Mouse (Mus musculus): ENCODE results near the gene Vezf1. TPM values are rescaled to one million over a fixed set of nuclear protein-coding genes. Genes with fewer than 3 reads are reported as not detected.

Vezf1 gene
- total and polyA plus RNA-seq, 3 experiments: 8.0 to 20.8 TPM; not detected in 1

DNA sequence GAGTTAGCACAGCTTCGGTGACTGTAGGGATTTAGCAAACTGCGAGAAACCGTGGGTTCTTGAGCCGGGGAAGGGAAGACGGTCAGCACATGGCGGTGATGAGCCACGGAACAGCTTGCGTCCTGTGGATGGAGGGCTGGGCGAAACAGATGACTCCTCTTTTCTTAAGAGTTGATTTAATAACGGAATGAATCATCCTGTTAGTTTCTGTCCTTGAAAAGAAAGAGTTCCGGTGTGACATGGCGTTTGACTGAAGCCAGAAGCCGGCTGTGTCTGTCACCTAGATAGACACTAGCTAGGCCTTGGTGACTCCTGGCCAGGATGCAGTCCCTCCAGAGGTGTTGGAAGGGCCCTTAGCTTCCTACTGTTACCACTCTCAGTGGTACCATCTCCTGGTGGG is 44.0 kb downstream of the Vezf1 start:
- H3K79me2 ChIP-seq (ENCODE audit: control insufficient read depth, insufficient read depth, low read length, poor library complexity): no peaks in the 10 kb centered on the region
- H3K4me3 ChIP-seq (ENCODE audit: control insufficient read depth in 1 of 2, insufficient read depth in 1 of 2, low read depth in 2 of 2, low read length in 2 of 2): no peak overlapping the region
- no peaks in the 10 kb centered on the region for H3K9me3 ChIP-seq (replicated peaks; ENCODE audit: insufficient read depth, low read length)
- no peak overlapping the region for H3K9ac ChIP-seq (ENCODE audit: control insufficient read depth, low read depth, low read length, poor library complexity, severe bottlenecking)
- TF ChIP-seq MAZ (IDR thresholded peaks at IDR 0.05; ENCODE audit: low read depth, low read length) (no peak), USF2 (IDR thresholded peaks at IDR 0.05; ENCODE audit: borderline replicate concordance in 1 of 2, insufficient read depth in 1 of 2, low read depth in 1 of 2, low read length in 2 of 2) (no peak), JUND (IDR thresholded peaks at IDR 0.05; ENCODE audit: low read depth, low read length) (no peak), BHLHE40 (IDR thresholded peaks at IDR 0.05; ENCODE audit: borderline replicate concordance, low read depth, low read length) (no peak), RAD21 (IDR thresholded peaks at IDR 0.05; ENCODE audit: low read depth, low read length) (no peak), MYC (IDR thresholded peaks at IDR 0.05; ENCODE audit: low read depth, low read length) (no peak), TCF12 (IDR thresholded peaks at IDR 0.05; ENCODE audit: low read depth, low read length) (no peak), SIN3A (IDR thresholded peaks at IDR 0.05; ENCODE audit: low read length) (no peak), USF1 (IDR thresholded peaks at IDR 0.05; ENCODE audit: low read depth, low read length) (no peak), ELF1 (IDR thresholded peaks at IDR 0.05; ENCODE audit: low read depth, low read length) (no peak), EP300 (IDR thresholded peaks at IDR 0.05; ENCODE audit: low read depth in 1 of 2, low read length in 2 of 2) (no peak), POLR2A (IDR thresholded peaks at IDR 0.05; ENCODE audit: control insufficient read depth in 1 of 2, insufficient read depth in 1 of 2, low read depth in 1 of 2, low read length in 2 of 2, poor library complexity in 1 of 2) (no peak)
- no peaks in the 10 kb centered on the region for H3K36me3 ChIP-seq (ENCODE audit: control insufficient read depth in 1 of 2, insufficient read depth in 2 of 2, low read length in 2 of 2)
- no peaks in the 10 kb centered on the region; a peak in 1 of 4 replicates for H3K27me3 ChIP-seq (ENCODE audit: control insufficient read depth in 1 of 2, insufficient read depth in 2 of 2, low read length in 2 of 2)
- H3K27ac ChIP-seq (ENCODE audit: control insufficient read depth, low read depth, low read length): no peak overlapping the region
- no peaks in the 10 kb centered on the region for H3K4me1 ChIP-seq (ENCODE audit: control insufficient read depth in 1 of 2, insufficient read depth in 2 of 2, low read length in 2 of 2)
- DNase-seq (ENCODE audit: low read depth, low spot score): no peak

DNA sequence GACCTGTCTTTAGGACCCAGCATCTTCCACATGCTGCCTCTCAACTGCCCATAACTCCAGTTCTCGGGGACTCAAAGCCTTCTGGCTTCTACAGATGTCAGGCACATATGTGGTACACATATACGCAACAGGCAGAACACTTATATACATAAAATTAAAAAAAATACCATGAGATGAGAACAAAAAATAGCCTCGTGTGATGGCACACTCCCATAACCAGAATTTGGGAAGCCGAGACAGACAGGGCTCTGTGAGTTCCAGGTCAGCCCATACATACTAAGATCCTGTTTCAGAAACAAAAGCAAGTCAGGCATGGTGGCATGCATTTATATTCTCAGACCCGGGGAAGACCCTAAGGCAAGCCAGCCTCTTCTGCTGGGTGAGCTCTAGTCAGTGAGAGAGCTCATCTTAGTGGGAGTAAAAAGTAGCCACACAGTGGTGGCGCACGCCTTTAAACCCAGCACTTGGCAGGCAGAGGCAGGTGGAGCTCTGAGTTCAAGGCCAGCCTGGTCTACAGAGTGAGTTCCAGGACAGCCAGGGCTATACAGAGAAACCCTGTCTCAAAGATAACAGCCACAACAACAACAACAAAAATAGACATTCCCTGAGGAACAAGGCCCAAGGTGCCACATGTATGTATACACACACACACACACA is 44.7 kb downstream of the Vezf1 start:
- no peaks in the 10 kb centered on the region for H3K4me1 ChIP-seq (ENCODE audit: control insufficient read depth in 1 of 2, insufficient read depth in 2 of 2, low read length in 2 of 2)
- H3K4me3 ChIP-seq (ENCODE audit: control insufficient read depth in 1 of 2, insufficient read depth in 1 of 2, low read depth in 2 of 2, low read length in 2 of 2): no peak overlapping the region
- no peak overlapping the region for H3K27ac ChIP-seq (ENCODE audit: control insufficient read depth, low read depth, low read length)
- H3K79me2 ChIP-seq (ENCODE audit: control insufficient read depth, insufficient read depth, low read length, poor library complexity): no peaks in the 10 kb centered on the region
- no peaks in the 10 kb centered on the region for H3K36me3 ChIP-seq (ENCODE audit: control insufficient read depth in 1 of 2, insufficient read depth in 2 of 2, low read length in 2 of 2)
- H3K9me3 ChIP-seq (replicated peaks; ENCODE audit: insufficient read depth, low read length): no peaks in the 10 kb centered on the region
- H3K9ac ChIP-seq (ENCODE audit: control insufficient read depth, low read depth, low read length, poor library complexity, severe bottlenecking): no peak overlapping the region
- H3K27me3 ChIP-seq (ENCODE audit: control insufficient read depth in 1 of 2, insufficient read depth in 2 of 2, low read length in 2 of 2): no peaks in the 10 kb centered on the region; a peak in 1 of 4 replicates
- no peak for TF ChIP-seq ETS1 (IDR thresholded peaks at IDR 0.05; ENCODE audit: low read depth, low read length)
- no peak for TF ChIP-seq RAD21 (IDR thresholded peaks at IDR 0.05; ENCODE audit: low read depth, low read length)
- TF ChIP-seq E2F4 (IDR thresholded peaks at IDR 0.05; ENCODE audit: borderline replicate concordance, low read depth, low read length): no peak
- no peak for TF ChIP-seq NELFE (IDR thresholded peaks at IDR 0.05; ENCODE audit: low read depth, low read length)
- no peak for TF ChIP-seq ELF1 (IDR thresholded peaks at IDR 0.05; ENCODE audit: low read depth, low read length)
- no peak for TF ChIP-seq MXI1 (IDR thresholded peaks at IDR 0.05; ENCODE audit: low read depth, low read length)
- no peak for TF ChIP-seq SMC3 (IDR thresholded peaks at IDR 0.05; ENCODE audit: low read depth, low read length)
- no peak for TF ChIP-seq POLR2A (IDR thresholded peaks at IDR 0.05; ENCODE audit: control insufficient read depth in 1 of 2, insufficient read depth in 1 of 2, low read depth in 1 of 2, low read length in 2 of 2, poor library complexity in 1 of 2)
- no peak for TF ChIP-seq POLR2AphosphoS5 (IDR thresholded peaks at IDR 0.05; ENCODE audit: borderline replicate concordance, low read depth, low read length)
- no peak for TF ChIP-seq TAL1 (IDR thresholded peaks at IDR 0.05; ENCODE audit: low read length)
- TF ChIP-seq MAFK (IDR thresholded peaks at IDR 0.05; ENCODE audit: borderline replicate concordance, low read depth, low read length): no peak
- no peak for TF ChIP-seq CHD2 (IDR thresholded peaks at IDR 0.05; ENCODE audit: low read length)
- no peak for TF ChIP-seq BHLHE40 (IDR thresholded peaks at IDR 0.05; ENCODE audit: borderline replicate concordance, low read depth, low read length)
- no peak for TF ChIP-seq EP300 (IDR thresholded peaks at IDR 0.05; ENCODE audit: low read depth in 1 of 2, low read length in 2 of 2)
- TF ChIP-seq CTCF (IDR thresholded peaks at IDR 0.05 in 2 of 3, conservative IDR thresholded peaks at IDR 0.05 in 1 of 3; ENCODE audit: control insufficient read depth in 1 of 3, insufficient read depth in 1 of 3, low read depth in 2 of 3, low read length in 3 of 3, poor library complexity in 1 of 3, severe bottlenecking in 1 of 3): no peak
- no peak for DNase-seq (ENCODE audit: low read depth, low spot score)
